ENCODE assay signal across 12 mouse cellular contexts in the genomic region with DNA sequence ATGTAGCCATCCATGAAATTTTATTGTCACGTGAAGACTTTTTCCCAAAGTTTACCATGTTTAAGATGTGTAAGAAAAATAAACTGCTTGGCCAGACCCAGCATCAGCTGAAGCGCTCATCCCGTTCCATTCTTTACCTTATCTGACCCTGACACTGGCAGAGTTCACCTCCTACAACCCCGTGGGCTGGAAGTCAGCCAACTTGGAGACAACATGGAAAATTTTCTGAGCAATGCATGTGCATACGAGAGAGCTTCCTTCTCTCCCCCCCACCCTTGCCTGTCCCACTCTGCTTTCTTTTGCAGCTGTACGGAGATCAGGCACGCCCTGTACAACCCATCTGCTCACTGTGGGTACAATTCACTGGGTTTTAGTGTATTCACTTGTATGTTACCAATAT. TPM values are rescaled to one million over a fixed set of nuclear protein-coding genes. Genes with fewer than 3 reads are reported as not detected.
DNase-seq lines count a peak whose midpoint lies in the region; ATAC-seq and TF ChIP-seq lines count a peak whose summit lies in the region.
"Had no signal": no experiment of that assay in that cellular context is flagged by ENCODE, and none has a peak within 500 bp of the region (broad histone marks: within the 10 kb centered on the region; RNA-seq: fewer than 3 reads in every experiment).

No protein-coding gene starts in this region.

- H3K9ac ChIP-seq in limb, embryonic 14.5 days (ENCODE audit: low read depth, low read length, severe bottlenecking) = no peak overlapping the region
- H3K9ac ChIP-seq in heart, adult 2 months (ENCODE audit: low read depth, low read length) = no peak overlapping the region
- peak overlapping the region; percentile 44 for H3K9ac ChIP-seq in liver, embryonic 14.5 days (replicated peaks)

- H3K4me3 ChIP-seq in limb, embryonic 14.5 days (replicated peaks; ENCODE audit: low read length) = no peak overlapping the region
- H3K4me3 ChIP-seq in limb, embryonic 10.5 days = no peak overlapping the region
- no peak overlapping the region for H3K4me3 ChIP-seq in heart, adult 2 months
- H3K4me3 ChIP-seq in liver, embryonic 14.5 days (ENCODE audit: insufficient read depth in 1 of 2, low read depth in 2 of 2, low read length in 2 of 2) = peak overlapping the region in 1 of 2 experiments; percentile 28; a peak in 2 of 4 replicates

- 0 out of 2 replicates have a peak overlapping the region, but pooled peaks have one; percentile 43 for H3K27ac ChIP-seq in limb, embryonic 14.5 days (replicated peaks; ENCODE audit: low read depth, low read length)
- H3K27ac ChIP-seq in limb, embryonic 10.5 days = no peak overlapping the region
- peak overlapping the region; percentile 46 for H3K27ac ChIP-seq in heart, adult 2 months
- H3K27ac ChIP-seq in liver, embryonic 14.5 days = peak overlapping the region; percentile 92

- TF ChIP-seq CTCF in heart, adult 2 months (IDR thresholded peaks at IDR 0.05) = no peak
- TF ChIP-seq CTCF in liver, embryonic 14.5 days (IDR thresholded peaks at IDR 0.05; ENCODE audit: low read depth) = no peak

- 0 out of 2 replicates have a peak, but pooled peaks cover 4% of the 10 kb centered on the region for H3K36me3 ChIP-seq in limb, embryonic 14.5 days (ENCODE audit: control insufficient read depth, insufficient read depth, low read length)
- H3K36me3 ChIP-seq in limb, embryonic 10.5 days = no peaks in the 10 kb centered on the region
- H3K36me3 ChIP-seq in heart, adult 2 months (ENCODE audit: control insufficient read depth, insufficient read depth, low read length) = peaks cover 21% of the 10 kb centered on the region
- H3K36me3 ChIP-seq in liver, embryonic 14.5 days (replicated peaks; ENCODE audit: control insufficient read depth, insufficient read depth, low read depth) = peaks cover 41% of the 10 kb centered on the region

- H3K9me3 ChIP-seq in limb, embryonic 14.5 days (ENCODE audit: control insufficient read depth, low read length) = no peaks in the 10 kb centered on the region
- no peaks in the 10 kb centered on the region for H3K9me3 ChIP-seq in limb, embryonic 10.5 days (replicated peaks)
- no peaks in the 10 kb centered on the region for H3K9me3 ChIP-seq in liver, embryonic 14.5 days (ENCODE audit: control insufficient read depth, low read length)

- no peak overlapping the region for H3K4me2 ChIP-seq in limb, embryonic 14.5 days (replicated peaks; ENCODE audit: low read depth, low read length, severe bottlenecking)
- H3K4me2 ChIP-seq in liver, embryonic 14.5 days (ENCODE audit: low read depth) = peak overlapping the region; percentile 93

- intact Hi-C loops in heart, adult 2 months (cut with DNase I) = no loop called here

- ATAC-seq in limb, embryonic 14.5 days (ENCODE audit: low FRiP score, low read depth) = no peak
- ATAC-seq in liver, embryonic 14.5 days (ENCODE audit: insufficient read depth) = no peak
- ATAC-seq: Patski had no signal

- peak; percentile 86 for TF ChIP-seq EP300 in heart, adult 2 months (IDR thresholded peaks at IDR 0.05; ENCODE audit: insufficient read depth, low read depth, low read length)
- no peak for TF ChIP-seq EP300 in liver, embryonic 14.5 days (IDR thresholded peaks at IDR 0.05; ENCODE audit: low read depth)

- DNase-seq in limb, embryonic 14.5 days (ENCODE audit: low spot score) = no peak
- no peak for DNase-seq in limb, embryonic 10.5 days (ENCODE audit: low spot score)
- DNase-seq in heart, adult 2 months = peak; percentile 64 to 67
- no peak for DNase-seq in liver, embryonic 14.5 days (ENCODE audit: low read depth in 3 of 3, low spot score in 3 of 3)
- DNase-seq in spleen, postnatal 4 days (ENCODE audit: low spot score in 2 of 2) = peak; percentile 77 to 78
- no peak for DNase-seq in right cerebral cortex, postnatal 4 days
- no peak for DNase-seq in ovary, postnatal 10 days (ENCODE audit: low spot score)
- DNase-seq in natural killer cell, adult 2 months (ENCODE audit: low spot score in 2 of 2) = no peak
- DNase-seq: cerebellum, adult 9-10 months; gastrocnemius, postnatal 36 days; thymus, adult 18-20 months had no signal

- H3K27me3 ChIP-seq in limb, embryonic 14.5 days (ENCODE audit: control insufficient read depth, insufficient read depth, low read length) = no peaks in the 10 kb centered on the region
- H3K27me3 ChIP-seq in limb, embryonic 10.5 days (ENCODE audit: low read depth, poor library complexity, severe bottlenecking) = no peaks in the 10 kb centered on the region
- no peaks in the 10 kb centered on the region for H3K27me3 ChIP-seq in heart, adult 2 months (ENCODE audit: control insufficient read depth, insufficient read depth, low read length)
- H3K27me3 ChIP-seq in liver, embryonic 14.5 days (ENCODE audit: control insufficient read depth, insufficient read depth, low read length) = no peaks in the 10 kb centered on the region
- H3K27me3 ChIP-seq: Patski had no signal

- WGBS in limb, embryonic 14.5 days = 59% methylated on average over 7 of the region's 7 CpGs
- WGBS in limb, embryonic 10.5 days = 83% methylated on average over 7 of the region's 7 CpGs
- WGBS in heart, adult 2 months = 8% methylated on average over 7 of the region's 7 CpGs
- 48% methylated on average over 7 of the region's 7 CpGs for WGBS in liver, embryonic 14.5 days (ENCODE audit: insufficient replicate concordance)

- H3K4me1 ChIP-seq in limb, embryonic 14.5 days (ENCODE audit: control insufficient read depth, insufficient read depth, low read length) = peaks cover 16% of the 10 kb centered on the region
- peaks cover 33% of the 10 kb centered on the region for H3K4me1 ChIP-seq in limb, embryonic 10.5 days
- peaks cover 29% of the 10 kb centered on the region for H3K4me1 ChIP-seq in heart, adult 2 months (ENCODE audit: control insufficient read depth, insufficient read depth, low read length)
- H3K4me1 ChIP-seq in liver, embryonic 14.5 days (replicated peaks; ENCODE audit: control insufficient read depth in 2 of 2, insufficient read depth in 2 of 2, low read length in 1 of 2) = peaks cover 56 to 57% of the 10 kb centered on the region in 2 experiments

- no peak for TF ChIP-seq POLR2A in limb, embryonic 14.5 days (IDR thresholded peaks at IDR 0.05; ENCODE audit: borderline replicate concordance, extremely low read depth, insufficient read depth, insufficient read length)
- no peak for TF ChIP-seq POLR2A in heart, adult 2 months (IDR thresholded peaks at IDR 0.05; ENCODE audit: insufficient read depth, low read depth, low read length)

- H3K79me2 ChIP-seq in heart, adult 2 months (replicated peaks; ENCODE audit: control insufficient read depth, insufficient read depth, low read length) = no peaks in the 10 kb centered on the region; the same call in 1 of the 2 replicates

RNA-seq across cellular contexts. Expression of a gene that starts 14.1 kb away (rescaled TPM):
- 6.6 and 7.0 TPM in 2 replicates for polyA plus RNA-seq in limb, embryonic 14.5 days (2012; rRNA removed)
- polyA plus RNA-seq in limb, embryonic 14.5 days (2014; fragmentation: Nextera tagmentation; extraction: Ambion mirVana) = 6.9 and 7.1 TPM in 2 replicates
- polyA plus RNA-seq in limb, embryonic 10.5 days (2016; fragmentation: Nextera tagmentation; extraction: Ambion mirVana) = 1.0 and 1.9 TPM in 2 replicates
- 10 to 100 TPM; 38.9 to 43.6 TPM for total RNA-seq in heart, adult 2 months (2021)
- polyA plus RNA-seq in heart, adult 2 months (2012; rRNA removed) = 29.9 and 40.4 TPM in 2 replicates
- 19.4 and 21.9 TPM in 2 replicates for polyA plus RNA-seq in liver, embryonic 14.5 days (2012; rRNA removed)
- polyA plus RNA-seq in liver, embryonic 14.5 days (2014; fragmentation: Nextera tagmentation; extraction: Ambion mirVana) = 28.6 and 32.9 TPM in 2 replicates

Comparison
In these comparisons a context has a peak if more than half of its experiments do, and no peak if none do; other contexts are left out.
1. DNase-seq: peak in heart, adult 2 months (2 of 2) and spleen, postnatal 4 days (2 of 2); none in limb, embryonic 14.5 days (single experiment), limb, embryonic 10.5 days (single experiment), liver, embryonic 14.5 days (0 of 3), right cerebral cortex, postnatal 4 days (single experiment), ovary, postnatal 10 days (single experiment) and natural killer cell, adult 2 months (0 of 2).